Mouse (Mus musculus) monocyte, adult 2 months (primary cell): ENCODE measurements at regions not wholly inside any gene's neighbourhood (a gene's known extent, or its start where the extent isn't known, plus 50 kb on each side); places are given as distances from the start of the nearest gene placed in this dataset.

ENCODE experiments used
- DNase-seq, 2 experiments: peaks; one replicate each; pipeline ENCODE4 v3.0.0; 2022; ENCODE audit warnings: low spot score in 2 of 2, low read depth in 1 of 2

GRCm38 (mm10) chr16:5307761-5308160 is 52.0 kb upstream of the Eef2kmt start:
- DNase-seq, result no peak

GRCm38 (mm10) chr16:5307249-5307605 is 51.4 kb upstream of the Eef2kmt start:
- DNase-seq, result no peak

GRCm38 (mm10) chr16:5306588-5307248 is 50.9 kb upstream of the Eef2kmt start:
- DNase-seq, result peak; percentile 61 to 74
